Mouse (Mus musculus) cerebellum, postnatal 36 days (tissue): ENCODE data around the gene Vps33a.
"Not testable (repeated sequence)": the region's sequence is repeated elsewhere in the genome, so short reads cannot be mapped to it uniquely, and the experiment has no call there.

ENCODE experiments used
- DNase-seq, 2 experiments: peaks; one replicate each; pipeline ENCODE4 v3.0.0; 2021 to 2022; ENCODE audit warnings: mixed read lengths in 2 of 2

The Vps33a gene

DNA sequence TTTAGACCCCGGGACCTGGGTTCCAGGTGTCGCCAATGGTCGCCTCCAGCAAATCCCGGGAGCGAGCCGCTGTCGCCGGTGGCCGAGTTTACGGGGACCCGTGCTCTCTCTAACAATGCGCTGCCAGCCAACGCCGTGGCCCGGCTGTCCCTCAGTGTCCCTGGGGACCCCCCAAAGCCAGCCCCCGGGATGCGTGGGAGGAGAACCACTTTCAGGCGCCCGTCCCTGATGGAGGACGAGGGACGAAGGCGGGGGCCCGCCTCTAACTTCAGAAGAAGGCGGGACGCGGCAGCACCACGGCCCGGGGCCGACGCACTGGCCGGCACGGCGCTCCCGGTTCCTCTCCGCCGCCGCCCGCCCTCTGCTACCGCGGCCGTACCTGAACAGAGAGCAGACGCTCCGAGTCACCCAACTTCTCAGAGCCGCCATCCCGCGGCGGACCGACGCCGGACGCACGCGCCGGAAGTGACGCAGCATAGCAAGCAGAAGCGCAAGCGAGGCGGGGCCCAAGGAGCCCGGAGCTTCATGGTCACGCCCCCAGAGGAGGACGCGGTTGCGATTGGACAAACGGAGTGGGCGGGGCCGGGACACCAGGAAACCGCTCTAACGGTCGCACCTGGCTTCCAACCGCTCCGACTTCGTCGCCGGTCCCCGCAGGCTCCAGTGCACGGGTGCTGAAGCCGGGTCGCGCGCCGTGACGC, 49.0 kb downstream of the Vps33a start, which contains the start of gene Diablo:
TSS of gene Diablo (minus strand) at position 485 of the 701 bp plus-strand sequence.
- DNase-seq: peak; percentile 96 to 98

GRCm38 (mm10) chr5:123522166-123522565, 50.7 kb downstream of the Vps33a start:
- DNase-seq: peak in 1 of 2 experiments; percentile 1

DNA sequence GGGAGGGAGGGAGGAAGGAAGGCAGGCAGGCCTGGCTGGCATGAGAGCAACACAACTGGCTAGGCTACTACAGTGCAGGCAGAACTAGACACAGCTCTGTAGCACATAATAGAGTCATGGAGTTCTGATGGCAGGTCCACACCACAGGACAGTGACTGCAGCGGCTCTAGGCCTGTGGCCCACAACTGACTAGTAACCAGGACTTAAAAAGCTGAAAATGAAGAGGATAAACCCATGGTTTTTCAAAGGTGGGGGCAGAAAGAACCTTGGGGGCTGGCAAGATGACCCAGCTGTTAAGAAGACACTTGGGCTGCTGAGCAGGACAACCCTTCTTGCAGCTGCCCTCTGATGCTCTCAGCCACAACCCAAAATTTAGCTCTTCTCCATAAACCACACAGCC, 51.2 kb downstream of the Vps33a start:
- DNase-seq: peak in 1 of 2 experiments; percentile 0

DNA sequence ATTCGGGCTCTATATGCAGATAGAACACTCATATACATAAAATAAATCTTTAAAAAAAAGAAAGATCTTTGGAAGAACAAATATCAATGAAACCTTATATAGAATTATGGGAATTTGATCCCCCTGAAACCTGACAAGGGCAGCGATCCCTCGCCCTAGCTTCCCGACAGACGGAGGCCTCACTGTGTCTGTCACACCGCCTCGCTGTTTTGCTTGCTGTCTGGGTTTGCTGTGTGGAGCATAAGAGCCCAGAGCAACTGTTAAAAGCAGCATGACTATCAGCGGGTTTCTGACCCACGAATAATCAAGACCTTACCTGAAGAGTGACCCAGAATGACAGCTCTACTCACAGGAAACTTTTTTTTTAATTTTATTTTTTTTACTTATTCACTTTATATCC, 52.2 kb downstream of the Vps33a start:
- DNase-seq: peak in 1 of 2 experiments; percentile 0

GRCm38 (mm10) chr5:123514871-123515270, 58.0 kb downstream of the Vps33a start:
- DNase-seq: no peak

- no peak for DNase-seq
Measured at GRCm38 (mm10) chr5:123512102-123512501, 60.7 kb downstream of the Vps33a start.

GRCm38 (mm10) chr5:123511426-123511825, 61.4 kb downstream of the Vps33a start:
- DNase-seq: not testable (repeated sequence)

DNA sequence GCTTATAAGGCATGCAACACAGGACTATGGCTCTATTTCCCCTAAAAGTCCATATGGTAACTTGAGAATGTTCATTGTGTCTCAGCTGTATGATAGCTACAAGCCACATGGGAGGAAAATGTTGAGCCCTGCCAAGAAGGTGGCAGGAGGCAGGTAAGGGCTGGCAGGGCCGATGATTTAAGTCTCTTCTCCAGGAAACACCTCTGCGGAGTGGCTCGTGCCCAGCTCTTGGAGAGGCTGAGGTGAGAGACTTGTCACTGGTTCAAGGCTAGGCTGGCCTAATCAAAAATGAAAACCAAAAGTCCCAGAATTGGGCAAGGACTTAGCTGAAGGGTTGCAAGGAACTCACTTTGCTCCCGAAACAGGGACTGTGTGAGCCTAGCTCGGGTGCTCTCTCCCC, 62.7 kb downstream of the Vps33a start, which contains the start of gene B3gnt4:
TSS of gene B3gnt4 (plus strand) at position 301 of the 400 bp plus-strand sequence.
- DNase-seq: no peak

DNA sequence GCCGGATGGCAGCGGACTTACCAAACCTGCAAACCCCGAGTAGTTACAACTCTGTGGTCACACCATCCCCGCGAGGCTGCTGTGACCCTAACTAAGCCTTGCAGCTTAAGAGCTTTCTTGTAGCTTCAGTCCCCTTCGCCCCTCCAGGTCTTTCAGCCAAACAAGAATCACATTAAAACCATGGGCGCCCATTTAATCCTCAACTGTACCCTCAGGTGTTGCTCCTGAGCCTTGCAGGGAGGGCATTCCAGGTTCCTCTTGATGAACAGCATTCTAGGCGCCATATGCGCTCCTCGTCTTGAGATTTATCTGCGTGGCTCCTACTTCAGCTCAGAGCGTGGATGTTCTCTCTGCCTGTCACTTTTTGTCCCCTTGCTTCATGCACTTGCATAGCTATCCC, 63.9 kb downstream of the Vps33a start:
- no peak for DNase-seq

DNA sequence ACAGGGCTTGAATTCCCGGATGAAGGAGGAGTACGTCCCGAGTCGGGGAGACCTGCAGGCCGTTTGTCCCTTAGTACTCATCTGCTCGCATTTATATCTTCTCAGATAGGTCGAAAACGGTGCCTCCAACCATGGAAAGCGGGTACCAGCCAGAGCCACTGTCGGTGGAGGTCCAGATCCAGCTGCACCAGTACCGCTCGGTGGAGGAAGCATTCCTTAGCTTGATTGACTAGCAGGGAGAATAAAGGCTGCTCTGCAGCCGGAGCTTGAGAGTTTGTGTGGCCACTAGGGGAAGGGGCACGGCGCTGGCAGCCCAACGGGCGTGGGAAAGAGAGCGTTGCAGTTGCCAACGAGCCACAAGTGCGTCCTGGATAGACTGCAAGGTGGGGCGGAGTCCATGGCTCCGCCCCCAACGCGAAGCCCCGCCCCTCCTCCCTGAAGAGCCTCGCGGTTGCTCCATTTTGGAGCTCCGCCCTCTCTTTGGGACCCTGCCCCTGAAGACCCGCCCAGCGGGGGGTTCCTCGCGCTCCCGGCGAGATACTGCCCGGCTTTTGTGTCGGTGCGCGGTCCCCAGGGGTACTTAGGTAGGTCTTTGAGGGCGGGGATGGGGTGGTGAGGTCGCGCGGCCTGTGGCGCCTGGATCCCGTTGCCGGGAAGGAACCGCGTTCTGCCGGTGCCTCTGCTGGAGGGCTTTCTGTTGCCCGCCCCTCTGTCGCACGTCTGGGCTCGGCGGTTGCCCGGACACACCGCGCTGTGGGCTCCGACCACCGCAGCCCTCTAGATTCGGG, 64.7 kb downstream of the Vps33a start:
- DNase-seq: peak; percentile 58 to 73

DNA sequence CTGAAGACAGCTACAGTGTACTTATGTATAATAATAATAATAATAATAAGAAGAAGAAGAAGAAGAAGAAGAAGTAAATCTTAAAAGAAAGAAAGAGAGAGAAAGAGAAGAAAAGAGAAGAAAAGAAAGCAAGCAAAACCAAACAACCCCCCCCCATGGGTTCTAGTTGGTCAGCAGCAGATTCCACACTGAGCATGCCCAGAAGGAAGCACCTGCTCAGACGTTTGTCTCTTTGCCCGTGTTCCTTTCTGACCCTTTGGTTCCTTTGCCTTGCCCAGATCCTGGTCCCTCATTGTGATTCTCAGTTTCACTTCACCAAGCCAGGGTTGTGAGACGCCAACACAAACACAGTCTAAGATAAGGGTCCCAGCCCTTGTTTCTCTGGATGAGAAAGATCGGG, 70.9 kb downstream of the Vps33a start:
- DNase-seq: no peak

GRCm38 (mm10) chr5:123499717-123500116, 73.1 kb downstream of the Vps33a start:
- DNase-seq: peak; percentile 54 to 65

- no peak for DNase-seq
Measured at GRCm38 (mm10) chr5:123489935-123490334, 82.9 kb downstream of the Vps33a start.

GRCm38 (mm10) chr5:123489112-123489785, 83.6 kb downstream of the Vps33a start, which contains the start of the genes Lrrc43 and Il31:
TSS of gene Lrrc43 (plus strand) at chr5:123489305.
TSS of gene Il31 (minus strand) at chr5:123489489.
- no peak for DNase-seq

DNA sequence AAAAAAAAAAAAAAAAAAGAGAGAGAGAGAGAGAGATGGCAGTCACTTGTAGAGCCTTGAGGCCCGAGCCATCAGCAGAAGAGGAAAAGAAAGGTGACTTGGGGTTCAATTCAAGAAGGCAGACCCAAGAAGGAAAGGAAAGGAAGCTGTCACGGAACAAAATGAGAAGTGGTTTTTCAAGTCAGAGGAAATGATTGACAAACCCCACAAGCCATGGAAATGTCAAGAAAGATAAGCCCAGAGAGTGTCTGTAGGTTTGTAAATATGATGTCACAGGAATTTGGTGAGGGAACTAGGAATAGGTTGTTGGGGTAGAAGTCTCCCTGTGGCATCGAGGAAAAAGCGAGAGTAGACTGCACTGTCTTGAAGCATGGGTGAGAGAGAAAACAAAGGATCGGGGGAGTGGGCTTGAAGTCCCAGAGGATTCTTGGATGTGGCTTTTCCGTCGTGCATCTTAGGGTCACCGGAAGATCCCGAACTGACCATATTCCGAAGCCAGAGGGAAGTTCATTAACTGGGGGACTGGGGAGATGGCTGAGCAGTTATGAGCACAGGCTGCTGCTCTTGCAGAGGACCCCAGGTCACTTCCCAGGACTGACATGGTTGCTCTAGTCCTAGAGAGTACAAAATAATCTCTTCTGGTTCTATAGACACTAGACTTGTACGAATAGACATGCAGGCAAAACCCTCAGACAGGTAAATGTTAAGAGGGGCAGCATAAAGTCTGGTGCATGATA, 85.0 kb downstream of the Vps33a start:
- DNase-seq: no peak
